Mouse (Mus musculus) lung, postnatal 25 days (tissue): Measurements from ENCODE around the gene Adamts18.

Source experiments
- DNase-seq: peaks from one replicate; pipeline ENCODE4 v3.0.0; 2022; ENCODE audit warnings: low spot score

Adamts18 gene

DNA sequence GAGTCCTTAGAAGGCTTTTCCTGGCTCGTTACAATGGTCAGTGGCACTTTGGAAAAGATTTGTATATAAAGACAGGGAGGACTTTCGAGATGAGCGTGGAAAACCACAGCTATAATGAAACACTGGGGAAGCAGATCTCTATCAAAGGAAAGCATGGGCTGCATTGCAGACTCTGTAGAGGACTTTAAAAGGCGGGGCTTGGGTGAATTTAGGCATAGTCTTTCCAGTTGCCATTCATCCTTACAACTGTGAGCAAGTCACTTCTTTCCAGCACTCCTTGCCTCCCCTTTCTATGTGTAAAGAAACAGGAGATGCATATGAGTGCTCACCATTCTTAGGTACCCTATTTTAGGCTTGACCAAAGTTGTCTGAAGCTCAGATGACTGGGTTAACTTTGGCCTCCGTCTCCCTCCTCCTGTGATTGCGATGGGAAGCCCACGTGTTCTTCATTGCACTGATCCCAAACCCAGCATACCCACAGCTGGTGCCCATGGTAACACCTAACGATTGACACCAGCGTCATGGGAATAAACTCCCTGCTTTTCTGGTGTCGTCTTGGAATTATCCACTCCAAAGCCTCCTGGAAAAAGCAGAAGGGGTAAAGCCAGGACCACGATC is 191.7 kb downstream of the Adamts18 start:
- DNase-seq, result no peak

DNA sequence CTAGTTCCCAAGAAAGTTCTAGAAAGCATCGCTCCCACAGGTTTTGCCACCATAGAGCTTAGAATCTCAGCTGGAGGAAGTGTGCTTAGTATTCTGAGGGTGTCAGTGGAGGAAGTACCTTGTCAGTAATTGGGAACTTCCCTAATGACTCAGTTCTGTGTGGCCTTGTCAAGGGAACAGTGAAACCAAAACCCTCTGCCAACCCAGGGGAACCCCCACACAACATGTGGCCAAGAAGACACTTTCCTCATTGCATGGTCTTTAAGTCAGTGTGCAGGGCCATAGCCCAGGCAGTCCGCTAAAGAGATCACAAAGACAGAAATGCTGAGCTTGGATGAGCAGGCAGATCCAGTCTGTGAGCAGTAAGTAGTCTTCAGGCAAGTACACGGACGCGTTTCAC is 192.4 kb downstream of the Adamts18 start:
- DNase-seq, result peak; percentile 26

GRCm38 (mm10) chr8:113653151-113653550 is 195.4 kb downstream of the Adamts18 start:
- DNase-seq, result no peak

DNA sequence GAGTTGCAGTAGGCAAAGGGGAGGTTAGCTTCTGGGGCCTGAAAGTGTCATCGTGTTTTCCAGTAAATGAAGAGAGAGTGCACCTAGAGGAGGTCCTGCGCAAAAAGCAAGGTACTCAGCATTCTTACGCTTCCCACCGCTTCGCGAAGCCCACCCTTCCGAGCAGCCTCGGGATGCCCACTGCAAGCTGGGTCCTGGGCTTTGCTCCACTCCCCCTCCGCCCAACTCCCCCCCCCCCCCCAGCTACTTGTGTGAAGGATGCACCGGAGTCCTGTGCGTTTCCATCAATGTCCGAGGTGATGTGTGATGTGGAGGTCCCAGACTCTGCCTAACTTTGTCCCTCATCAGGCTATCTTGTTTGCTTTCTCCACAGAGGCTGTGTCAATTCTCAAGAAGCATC is 196.1 kb downstream of the Adamts18 start:
- no peak for DNase-seq
